Mouse (Mus musculus): Measurements from ENCODE around the gene Xrn2. TPM values are rescaled to one million over a fixed set of nuclear protein-coding genes. Genes with fewer than 3 reads are reported as not detected.

Gene Xrn2
- 100 to 1,000 TPM; 139 to 141 TPM for polyA plus RNA-seq (2017; shearing (Covaris generic))

GRCm38 (mm10) chr2:147012623-147013184, at the start of gene Xrn2:
Gene Xrn2 (plus strand): TSS chr2:147012996.

GRCm38 (mm10) chr2:147085072-147085870, 72.5 kb downstream of the Xrn2 start, which contains the start of gene Nkx2-4:
Gene Nkx2-4 (minus strand): TSS chr2:147085445.

Other genes starting within 250 kb of the Xrn2 start
- 10 to 100 TPM; 30.4 to 32.6 TPM for gene Kiz, start 157.1 kb upstream of the Xrn2 start, polyA plus RNA-seq (2017; shearing (Covaris generic))
- gene Nkx2-4, start 72.4 kb downstream of the Xrn2 start, polyA plus RNA-seq (2017; shearing (Covaris generic)) = not detected
- not detected for gene Nkx2-2, start 181.2 kb downstream of the Xrn2 start, polyA plus RNA-seq (2017; shearing (Covaris generic))

Measured in inflammation-experienced regulatory T-cells (primary cell).